Mouse (Mus musculus) frontal cortex, postnatal 25 days (tissue): ENCODE results near the gene Gm21913.
"Not testable (repeated sequence)": the region's sequence is repeated elsewhere in the genome, so short reads cannot be mapped to it uniquely, and the experiment has no call there.

Source experiments
- DNase-seq, 2 experiments: peaks; one replicate each; pipeline ENCODE4 v3.0.0; 2022; ENCODE audit warnings: low spot score in 2 of 2

Gene Gm21913

GRCm38 (mm10) chrY:74623596-74623995 is at the start of gene Gm21913:
Gm21913 (plus strand) TSS chrY:74623896.
- DNase-seq = not testable (repeated sequence)
